Mouse (Mus musculus) kidney, postnatal 0 days (tissue): Measurements from ENCODE around the gene Ptk7. TPM values are rescaled to one million over a fixed set of nuclear protein-coding genes. Genes with fewer than 3 reads are reported as not detected.

Experiments used
- ATAC-seq: fragments of 200-750 bp; cut with Nextera tagmentation; replicated peaks from 2 replicates; pipeline ENCODE4 v1.8.0; 2017; ENCODE audit warnings: low read depth, moderate number of reproducible peaks, moderate TSS enrichment, moderate library complexity; ENCODE audit not compliant: low FRiP score
- DNase-seq: peaks from one replicate; pipeline ENCODE4 v3.0.0-alpha.2; 2016; ENCODE audit warnings: low spot score
- H3K27ac ChIP-seq: fragments of 300-500 bp; sonication (generic); 2 replicates; pipeline ENCODE4 v1.5.1; 2014; ENCODE audit warnings: mild to moderate bottlenecking
- H3K27me3 ChIP-seq: fragments of 300-500 bp; sonication (generic); 2 replicates; pipeline ENCODE4 v1.6.1; 2014; ENCODE audit warnings: low read length, mixed read lengths; ENCODE audit not compliant: insufficient read depth
- H3K36me3 ChIP-seq: fragments of 300-500 bp; sonication (generic); 2 replicates; pipeline ENCODE4 v1.6.1; 2014; ENCODE audit warnings: low read length, mixed read lengths; ENCODE audit not compliant: insufficient read depth
- H3K4me1 ChIP-seq: fragments of 300-500 bp; sonication (generic); replicated peaks from 2 replicates; pipeline ENCODE4 v1.6.1; 2014; ENCODE audit warnings: antibody characterized with exemption, low read length, mixed read lengths; ENCODE audit not compliant: insufficient read depth
- H3K4me2 ChIP-seq: fragments of 300-500 bp; sonication (generic); 2 replicates; pipeline ENCODE4 v1.6.1; 2014; ENCODE audit warnings: mild to moderate bottlenecking, low read length, moderate library complexity, mixed read lengths
- H3K4me3 ChIP-seq: fragments of 300-500 bp; sonication (generic); replicated peaks from 2 replicates; pipeline ENCODE4 v1.5.1; 2014; ENCODE audit warnings: low read depth, low read length
- H3K9ac ChIP-seq: fragments of 300-500 bp; sonication (generic); 2 replicates; pipeline ENCODE4 v1.6.1; 2014; ENCODE audit warnings: low read depth, low read length
- H3K9me3 ChIP-seq: fragments of 300-500 bp; sonication (generic); replicated peaks from 2 replicates; pipeline ENCODE4 v1.6.1; 2016; ENCODE audit warnings: low read length, inconsistent platforms, mixed read lengths
- CTCF ChIP-seq: IDR thresholded peaks from 2 replicates; pipeline ENCODE4 v1.5.1; 2016; ENCODE audit warnings: antibody characterized with exemption, low read depth, mild to moderate bottlenecking, moderate library complexity
- WGBS: fragments of 180-500 bp; shearing (Covaris S2); extraction: QIAGEN DNeasy Blood & Tissue Kit; methylation state at CpG from one replicate; pipeline ENCODE4 v1.1.7; 2014; 5-methylcytosine and 5-hydroxymethylcytosine counted together
- polyA plus RNA-seq: library from polyadenylated mRNA; unstranded; fragments of >200 nt; fragmentation: Nextera tagmentation; extraction: Ambion mirVana; gene quantifications from 2 replicates; pipeline ENCODE4 v1.2.1, GENCODE M21; 2015

The Ptk7 gene
- polyA plus RNA-seq, 1 experiment from 2014 or later: 94.0 TPM

GRCm38 (mm10) chr17:46651755-46652547 is 22.6 kb upstream of the Ptk7 start:
- ATAC-seq (no peak), DNase-seq (no peak)
- Histone ChIP-seq H3K4me3 (peak overlapping the region; percentile 69), H3K4me1 (peaks cover 23% of the 10 kb centered on the region; the same call in 1 of the 2 replicates), H3K27ac (peak overlapping the region; percentile 97; the same call in 1 of the 2 replicates), H3K27me3 (no peaks in the 10 kb centered on the region), H3K9ac (peak overlapping the region; percentile 82; the same call in 1 of the 2 replicates), H3K9me3 (no peaks in the 10 kb centered on the region), H3K4me2 (peak overlapping the region; percentile 85), H3K36me3 (peaks cover 40% of the 10 kb centered on the region)
- WGBS: 48% methylated on average over 20 of the region's 20 CpGs
- no peak for TF ChIP-seq CTCF

- H3K27ac ChIP-seq: peak overlapping the region; percentile 97
- peak overlapping the region; percentile 82 for H3K9ac ChIP-seq
- TF ChIP-seq CTCF: no peak
- H3K4me1 ChIP-seq: peaks cover 22% of the 10 kb centered on the region; the same call in 1 of the 2 replicates
- DNase-seq (no peak), ATAC-seq (no peak)
- H3K9me3 ChIP-seq: no peaks in the 10 kb centered on the region
- 61% methylated on average over 17 of the region's 17 CpGs for WGBS
- H3K36me3 ChIP-seq: peaks cover 34% of the 10 kb centered on the region
- peak overlapping the region; percentile 69 for H3K4me3 ChIP-seq
- peak overlapping the region; percentile 85 for H3K4me2 ChIP-seq
- H3K27me3 ChIP-seq: no peaks in the 10 kb centered on the region
Observed at GRCm38 (mm10) chr17:46651292-46651691, 22.0 kb upstream of the Ptk7 start.

- H3K4me2 ChIP-seq: peak within 1 kb of the TSS; percentile 85
- H3K4me1 ChIP-seq: peaks cover 20% of the 10 kb centered on the region; the same call in 1 of the 2 replicates
- TF ChIP-seq CTCF: 0 out of 2 replicates have a peak, but pooled peaks have one; percentile 10
- H3K9ac ChIP-seq: peak within 1 kb of the TSS; percentile 82
- H3K27me3 ChIP-seq: no peaks in the 10 kb centered on the region
- H3K4me3 ChIP-seq: peak within 1 kb of the TSS; percentile 69
- H3K9me3 ChIP-seq: no peaks in the 10 kb centered on the region
- peak; percentile 99 for DNase-seq
- H3K27ac ChIP-seq: peak within 1 kb of the TSS; percentile 97
- peak; percentile 89 for ATAC-seq
- under 1% methylated on average over 51 of the region's 58 CpGs for WGBS
- peaks cover 25% of the 10 kb centered on the region for H3K36me3 ChIP-seq
Observed at GRCm38 (mm10) chr17:46650232-46651031, 21.1 kb upstream of the Ptk7 start, which contains the start of gene Cul7. TSS of gene Cul7 (plus strand) at chr17:46650337.

GRCm38 (mm10) chr17:46649811-46650210 is 20.5 kb upstream of the Ptk7 start:
- peaks cover 22% of the 10 kb centered on the region for H3K36me3 ChIP-seq
- H3K27me3 ChIP-seq: no peaks in the 10 kb centered on the region
- peak overlapping the region; percentile 69 for H3K4me3 ChIP-seq
- H3K4me1 ChIP-seq: peaks cover 20% of the 10 kb centered on the region; the same call in 1 of the 2 replicates
- ATAC-seq (no peak), DNase-seq (no peak)
- 21% methylated on average over 15 of the region's 15 CpGs for WGBS
- peak overlapping the region; percentile 82; the same call in 1 of the 2 replicates for H3K9ac ChIP-seq
- H3K9me3 ChIP-seq: no peaks in the 10 kb centered on the region
- peak overlapping the region; percentile 97 for H3K27ac ChIP-seq
- TF ChIP-seq CTCF: no peak
- peak overlapping the region; percentile 85 for H3K4me2 ChIP-seq

- Histone ChIP-seq H3K27me3 (no peaks in the 10 kb centered on the region), H3K9me3 (no peaks in the 10 kb centered on the region), H3K36me3 (peaks cover 16% of the 10 kb centered on the region), H3K9ac (no peak overlapping the region), H3K4me2 (no peak overlapping the region), H3K27ac (no peak overlapping the region), H3K4me1 (peaks cover 27% of the 10 kb centered on the region; the same call in 1 of the 2 replicates), H3K4me3 (no peak overlapping the region)
- 85% methylated on average over 9 of the region's 9 CpGs for WGBS
- ATAC-seq (no peak), DNase-seq (no peak)
- TF ChIP-seq CTCF: no peak
Observed at GRCm38 (mm10) chr17:46648436-46648835, 19.1 kb upstream of the Ptk7 start.

GRCm38 (mm10) chr17:46647279-46647678 is 18.0 kb upstream of the Ptk7 start:
- DNase-seq: no peak
- Histone ChIP-seq H3K4me2 (peak overlapping the region; percentile 71; the same call in 1 of the 2 replicates), H3K27ac (no peak overlapping the region), H3K4me3 (no peak overlapping the region), H3K27me3 (no peaks in the 10 kb centered on the region), H3K9me3 (no peaks in the 10 kb centered on the region), H3K9ac (no peak overlapping the region), H3K36me3 (peaks cover 11% of the 10 kb centered on the region), H3K4me1 (peaks cover 25% of the 10 kb centered on the region; the same call in 1 of the 2 replicates)
- 90% methylated on average over 7 of the region's 7 CpGs for whole genome bisulfite sequencing
- no peak for ATAC-seq
- TF ChIP-seq CTCF: no peak
